8 mouse cellular contexts compared by ENCODE assay signal in genomic region chr15:25624263-25624662, GRCm38 (mm10). TPM values are rescaled to one million over a fixed set of nuclear protein-coding genes. Genes with fewer than 3 reads are reported as not detected.
DNase-seq lines count a peak whose midpoint lies in the region; ATAC-seq lines count a peak whose summit lies in the region.

No protein-coding gene starts in this region.

- DNase-seq in embryo, embryonic 11 days: peak; percentile 60
- DNase-seq in retina, embryonic 14.5 days (ENCODE audit: low spot score): peak; percentile 53
- DNase-seq in layer of hippocampus, postnatal 25 days (ENCODE audit: extremely low spot score in 1 of 2, low spot score in 1 of 2): no peak

- peaks cover 56% of the 10 kb centered on the region for H3K4me1 ChIP-seq in megakaryocyte, embryonic 14.5 days
- peaks cover 17% of the 10 kb centered on the region for H3K4me1 ChIP-seq in hindbrain, embryonic 15.5 days (replicated peaks)
- H3K4me1 ChIP-seq in liver, embryonic 12.5 days: peaks cover 39% of the 10 kb centered on the region

- H3K9ac ChIP-seq in hindbrain, embryonic 15.5 days: no peak overlapping the region
- no peak overlapping the region for H3K9ac ChIP-seq in liver, embryonic 12.5 days

- 0 out of 2 replicates have a peak overlapping the region, but pooled peaks have one; percentile 87 for H3K4me2 ChIP-seq in hindbrain, embryonic 15.5 days
- H3K4me2 ChIP-seq in liver, embryonic 12.5 days: peak overlapping the region; percentile 93

- no peaks in the 10 kb centered on the region for H3K27me3 ChIP-seq in megakaryocyte, embryonic 14.5 days (replicated peaks)
- peaks cover 6% of the 10 kb centered on the region; the same call in 1 of the 2 replicates for H3K27me3 ChIP-seq in hindbrain, embryonic 15.5 days
- H3K27me3 ChIP-seq in liver, embryonic 12.5 days (replicated peaks): peaks cover 26% of the 10 kb centered on the region

- ATAC-seq in megakaryocyte, adult 5-6 weeks (ENCODE audit: poor library complexity, severe bottlenecking): no peak
- ATAC-seq in hindbrain, embryonic 15.5 days (ENCODE audit: low FRiP score, low read depth): no peak
- no peak for ATAC-seq in liver, embryonic 12.5 days
- no peak for ATAC-seq in erythroid progenitor cell, adult 5-6 weeks (replicated peaks; ENCODE audit: low FRiP score, poor library complexity, severe bottlenecking)

- H3K4me3 ChIP-seq in megakaryocyte, embryonic 14.5 days (replicated peaks): peak overlapping the region; percentile 97
- peak overlapping the region; percentile 73; the same call in 1 of the 2 replicates for H3K4me3 ChIP-seq in hindbrain, embryonic 15.5 days
- peak overlapping the region; percentile 67 for H3K4me3 ChIP-seq in liver, embryonic 12.5 days

- WGBS in hindbrain, embryonic 15.5 days: 65% methylated on average over 3 of the region's 3 CpGs
- WGBS in liver, embryonic 12.5 days (ENCODE audit: insufficient replicate concordance): 26% methylated on average over 3 of the region's 3 CpGs

- H3K36me3 ChIP-seq in megakaryocyte, embryonic 14.5 days (replicated peaks; ENCODE audit: low read length): peaks cover 22% of the 10 kb centered on the region
- H3K36me3 ChIP-seq in hindbrain, embryonic 15.5 days: no peaks in the 10 kb centered on the region
- H3K36me3 ChIP-seq in liver, embryonic 12.5 days: no peaks in the 10 kb centered on the region

- no peak overlapping the region for H3K27ac ChIP-seq in hindbrain, embryonic 15.5 days (replicated peaks)
- no peak overlapping the region for H3K27ac ChIP-seq in liver, embryonic 12.5 days

- H3K9me3 ChIP-seq in megakaryocyte, embryonic 14.5 days: no peaks in the 10 kb centered on the region
- no peaks in the 10 kb centered on the region for H3K9me3 ChIP-seq in hindbrain, embryonic 15.5 days
- H3K9me3 ChIP-seq in liver, embryonic 12.5 days (replicated peaks): no peaks in the 10 kb centered on the region

RNA-seq across cellular contexts. Expression of gene Myo10, which starts 1.9 kb away (rescaled TPM):
- 8.2 and 21.7 TPM in 2 replicates for polyA plus RNA-seq in megakaryocyte, embryonic 14.5 days (2012; ENCODE audit: insufficient read depth, low replicate concordance)
- 0.91 and 0.93 TPM in 2 replicates for total RNA-seq in megakaryocyte, adult 5-6 weeks (2015)
- 1.1 and 1.2 TPM in 2 replicates for total RNA-seq in megakaryocyte, adult 5-6 weeks (2017)
- polyA plus RNA-seq in hindbrain, embryonic 15.5 days (2015; fragmentation: Nextera tagmentation; extraction: Ambion mirVana): 28.3 and 33.1 TPM in 2 replicates
- 7.1 and 7.3 TPM in 2 replicates for polyA plus RNA-seq in liver, embryonic 12.5 days (2016; fragmentation: Nextera tagmentation; extraction: Ambion mirVana)
- 4.7 and 8.4 TPM in 2 replicates for total RNA-seq in erythroid progenitor cell, adult 5-6 weeks (2015; ENCODE audit: low replicate concordance)
- total RNA-seq in erythroid progenitor cell, adult 5-6 weeks (2017; ENCODE audit: low replicate concordance): 2.2 and 7.9 TPM in 2 replicates
- total RNA-seq in layer of hippocampus, postnatal 25 days (2021): 10 to 100 TPM; 49.1 to 55.9 TPM

Comparison
In these comparisons a context has a peak if more than half of its experiments do, and no peak if none do; other contexts are left out.
1. DNase-seq: peak in embryo, embryonic 11 days (single experiment) and retina, embryonic 14.5 days (single experiment); none in layer of hippocampus, postnatal 25 days (0 of 2).
2. RNA of gene Myo10, which starts 1.9 kb away (total RNA-seq): 49.1 to 55.9 TPM in layer of hippocampus, postnatal 25 days; 2.2 to 8.4 TPM in erythroid progenitor cell, adult 5-6 weeks and 0.91 to 1.2 TPM in megakaryocyte, adult 5-6 weeks; every median in the first group is over 4 times any median in the second.
3. Peak in every context shown above with its lines, with median percentiles within 50 percentile points of each other: H3K4me3 ChIP-seq.